Mouse (Mus musculus): Measurements from ENCODE around the gene Osbpl6. TPM values are rescaled to one million over a fixed set of nuclear protein-coding genes. Genes with fewer than 3 reads are reported as not detected.
"Not testable (repeated sequence)": the region's sequence is repeated elsewhere in the genome, so short reads cannot be mapped to it uniquely, and the experiment has no call there.

The Osbpl6 gene
- polyA plus RNA-seq, 1 experiment from 2014 or later, result 22.1 TPM

DNA sequence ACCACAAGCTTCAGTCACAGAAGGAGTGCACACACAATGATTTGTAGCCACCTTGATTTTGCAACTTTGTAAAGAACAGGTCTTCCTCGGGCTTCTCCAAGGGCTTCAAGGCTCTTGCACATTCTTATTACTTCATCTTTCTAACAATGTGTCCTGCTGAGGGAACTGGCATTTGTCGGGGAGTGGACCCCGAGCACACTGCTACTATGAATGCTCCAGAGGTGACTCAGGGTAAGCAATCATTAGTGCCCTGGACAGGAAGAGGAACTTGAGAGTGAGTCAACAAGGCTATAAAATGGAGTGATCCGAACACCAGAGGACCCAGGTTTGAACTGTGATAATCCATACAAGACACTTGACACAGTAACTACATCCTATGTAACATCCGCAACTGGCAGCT lies 213.9 kb downstream of the Osbpl6 start:
- Histone ChIP-seq H3K4me1 (ENCODE audit: control insufficient read depth, insufficient read depth, low read length) (no peaks in the 10 kb centered on the region), H3K9me3 (ENCODE audit: control insufficient read depth, low read length) (no peaks in the 10 kb centered on the region), H3K9ac (replicated peaks; ENCODE audit: low read length) (no peak overlapping the region), H3K36me3 (ENCODE audit: control insufficient read depth, insufficient read depth, low read length) (peaks cover 18% of the 10 kb centered on the region; the same call in 1 of the 2 replicates), H3K4me2 (ENCODE audit: low read length) (no peak overlapping the region), H3K27ac (replicated peaks; ENCODE audit: low read depth, low read length) (no peak overlapping the region), H3K4me3 (replicated peaks; ENCODE audit: low read depth, low read length) (no peak overlapping the region), H3K27me3 (ENCODE audit: control insufficient read depth, insufficient read depth, low read length) (no peaks in the 10 kb centered on the region)
- WGBS, result 92% methylated on average over 5 of the region's 5 CpGs
- ATAC-seq (ENCODE audit: low FRiP score, low TSS enrichment), result no peak
- no peak for DNase-seq

DNA sequence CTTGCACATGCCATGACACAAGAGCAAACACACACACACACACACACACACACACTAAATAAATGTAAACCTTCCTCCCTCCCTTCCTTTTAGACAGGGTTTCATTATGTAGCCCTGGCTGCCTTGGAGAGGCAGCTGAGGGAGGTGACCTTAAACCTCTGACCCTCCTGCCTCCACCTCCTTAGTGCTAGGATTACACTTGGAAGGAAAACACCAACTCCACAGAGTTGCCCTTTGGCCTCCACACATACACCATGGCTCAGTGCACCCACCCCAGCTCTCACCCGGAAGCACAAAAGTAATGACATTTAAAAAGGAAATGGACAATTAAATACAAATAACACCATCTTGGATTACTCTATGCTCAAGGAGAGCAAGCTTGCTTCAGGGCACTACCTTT lies 215.4 kb downstream of the Osbpl6 start:
- Histone ChIP-seq H3K4me1 (ENCODE audit: control insufficient read depth, insufficient read depth, low read length) (no peaks in the 10 kb centered on the region), H3K27me3 (ENCODE audit: control insufficient read depth, insufficient read depth, low read length) (no peaks in the 10 kb centered on the region), H3K9me3 (ENCODE audit: control insufficient read depth, low read length) (no peaks in the 10 kb centered on the region; the same call in 1 of the 2 replicates), H3K4me2 (ENCODE audit: low read length) (no peak overlapping the region), H3K4me3 (replicated peaks; ENCODE audit: low read depth, low read length) (no peak overlapping the region), H3K27ac (replicated peaks; ENCODE audit: low read depth, low read length) (no peak overlapping the region), H3K9ac (replicated peaks; ENCODE audit: low read length) (no peak overlapping the region), H3K36me3 (ENCODE audit: control insufficient read depth, insufficient read depth, low read length) (peaks cover 24% of the 10 kb centered on the region)
- ATAC-seq (ENCODE audit: low FRiP score, low TSS enrichment), result no peak
- WGBS, result 91% methylated on average over 1 of the region's 1 CpGs
- DNase-seq, result no peak

DNA sequence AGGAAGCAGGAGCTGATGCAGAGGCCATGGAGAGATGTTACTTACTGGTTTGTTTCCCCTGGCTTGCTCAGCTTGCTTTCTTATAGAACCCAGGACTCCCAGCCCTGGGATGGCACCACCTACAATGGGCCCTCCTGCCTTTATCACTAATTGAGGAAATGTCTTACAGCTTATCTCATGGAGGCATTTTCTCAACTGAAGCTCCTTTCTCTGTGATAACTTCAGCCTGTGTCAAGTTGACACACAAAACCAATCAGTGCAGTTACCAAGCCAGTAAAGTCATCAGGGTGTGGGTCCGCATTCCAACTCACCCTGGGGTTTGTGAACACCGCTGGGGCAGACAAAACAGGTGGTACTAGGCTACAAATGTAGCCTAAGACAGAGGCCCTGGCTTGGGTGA lies 216.0 kb downstream of the Osbpl6 start:
- not testable (repeated sequence) for H3K4me2 ChIP-seq (ENCODE audit: low read length); H3K4me1 ChIP-seq (ENCODE audit: control insufficient read depth, insufficient read depth, low read length); DNase-seq; ATAC-seq (ENCODE audit: low FRiP score, low TSS enrichment); H3K9ac ChIP-seq (replicated peaks; ENCODE audit: low read length); H3K4me3 ChIP-seq (replicated peaks; ENCODE audit: low read depth, low read length); H3K27ac ChIP-seq (replicated peaks; ENCODE audit: low read depth, low read length); H3K27me3 ChIP-seq (ENCODE audit: control insufficient read depth, insufficient read depth, low read length); H3K9me3 ChIP-seq (ENCODE audit: control insufficient read depth, low read length)
- 90% methylated on average over 2 of the region's 2 CpGs for WGBS
- H3K36me3 ChIP-seq (ENCODE audit: control insufficient read depth, insufficient read depth, low read length), result peaks cover 30% of the 10 kb centered on the region

DNA sequence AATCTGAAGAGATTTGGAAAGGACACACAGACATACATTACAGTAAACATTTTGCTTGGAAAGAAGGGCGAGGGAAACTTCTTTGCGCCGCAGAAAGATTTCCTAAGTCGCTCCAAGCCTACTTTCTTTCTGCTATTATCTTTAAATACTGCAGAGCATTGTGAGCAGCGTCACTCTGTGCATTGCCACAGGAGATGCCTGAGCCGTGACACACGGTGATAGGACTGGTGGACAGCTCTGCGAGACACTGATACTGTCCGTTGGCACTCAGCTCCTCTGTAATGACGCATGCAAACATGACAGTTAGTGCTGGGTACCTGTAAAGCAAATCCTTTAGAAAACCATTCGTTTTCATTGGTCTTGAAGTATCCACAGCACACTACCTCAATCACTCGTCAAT lies 224.0 kb downstream of the Osbpl6 start:
- Histone ChIP-seq H3K9ac (replicated peaks; ENCODE audit: low read length) (no peak overlapping the region), H3K27me3 (ENCODE audit: control insufficient read depth, insufficient read depth, low read length) (no peaks in the 10 kb centered on the region), H3K4me2 (ENCODE audit: low read length) (no peak overlapping the region), H3K36me3 (ENCODE audit: control insufficient read depth, insufficient read depth, low read length) (peaks cover 79% of the 10 kb centered on the region), H3K4me3 (replicated peaks; ENCODE audit: low read depth, low read length) (no peak overlapping the region), H3K27ac (replicated peaks; ENCODE audit: low read depth, low read length) (no peak overlapping the region), H3K4me1 (ENCODE audit: control insufficient read depth, insufficient read depth, low read length) (no peaks in the 10 kb centered on the region), H3K9me3 (ENCODE audit: control insufficient read depth, low read length) (no peaks in the 10 kb centered on the region; the same call in 1 of the 2 replicates)
- no peak for ATAC-seq (ENCODE audit: low FRiP score, low TSS enrichment)
- WGBS, result 96% methylated on average over 12 of the region's 12 CpGs
- no peak for DNase-seq

DNA sequence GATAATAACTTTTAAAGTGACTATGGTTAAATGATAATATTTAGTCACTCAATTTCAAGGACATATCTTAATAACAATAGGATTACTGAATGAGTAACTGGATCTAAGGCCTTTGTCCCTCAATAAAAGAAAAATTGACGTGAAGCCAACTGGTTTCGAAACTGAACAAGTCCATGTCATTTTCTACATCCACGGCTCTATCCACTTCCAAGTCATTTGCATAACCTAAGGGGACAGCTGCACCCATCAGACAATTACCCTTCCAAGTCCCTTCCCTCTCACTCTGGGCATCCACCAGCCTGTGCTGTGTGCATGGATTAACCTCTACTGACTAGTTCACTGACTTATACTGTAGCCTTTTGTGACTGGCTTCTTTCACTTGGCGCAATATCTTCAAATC lies 225.3 kb downstream of the Osbpl6 start:
- Histone ChIP-seq H3K27me3 (ENCODE audit: control insufficient read depth, insufficient read depth, low read length) (no peaks in the 10 kb centered on the region), H3K27ac (replicated peaks; ENCODE audit: low read depth, low read length) (no peak overlapping the region), H3K9ac (replicated peaks; ENCODE audit: low read length) (no peak overlapping the region), H3K9me3 (ENCODE audit: control insufficient read depth, low read length) (no peaks in the 10 kb centered on the region; the same call in 1 of the 2 replicates), H3K36me3 (ENCODE audit: control insufficient read depth, insufficient read depth, low read length) (peaks cover 87% of the 10 kb centered on the region), H3K4me1 (ENCODE audit: control insufficient read depth, insufficient read depth, low read length) (no peaks in the 10 kb centered on the region), H3K4me3 (replicated peaks; ENCODE audit: low read depth, low read length) (no peak overlapping the region), H3K4me2 (ENCODE audit: low read length) (no peak overlapping the region)
- WGBS, result 54% methylated on average over 4 of the region's 4 CpGs
- no peak for DNase-seq
- no peak for ATAC-seq (ENCODE audit: low FRiP score, low TSS enrichment)

DNA sequence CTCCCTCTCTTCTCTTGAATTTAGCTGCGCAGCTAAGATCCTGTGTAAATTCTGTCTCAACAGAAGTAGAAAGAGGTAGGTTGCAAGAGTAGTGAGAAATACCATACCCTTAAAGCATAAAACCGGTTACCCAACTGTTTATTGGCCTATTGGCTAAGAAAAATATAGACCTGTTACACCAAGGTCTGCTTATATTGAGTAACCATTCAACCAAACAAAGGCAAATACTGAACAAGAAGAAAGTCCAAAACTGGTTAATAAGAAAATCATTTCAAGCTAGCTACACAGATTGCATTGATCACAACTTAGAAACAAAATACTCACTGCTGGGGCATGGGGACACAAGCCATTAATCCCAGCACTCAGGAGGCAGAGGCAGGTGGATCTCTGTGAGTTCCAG lies 233.3 kb downstream of the Osbpl6 start:
- no peak overlapping the region for H3K9ac ChIP-seq (replicated peaks; ENCODE audit: low read length)
- no peak overlapping the region for H3K4me3 ChIP-seq (replicated peaks; ENCODE audit: low read depth, low read length)
- no peak overlapping the region for H3K27ac ChIP-seq (replicated peaks; ENCODE audit: low read depth, low read length)
- H3K4me2 ChIP-seq (ENCODE audit: low read length), result no peak overlapping the region
- H3K36me3 ChIP-seq (ENCODE audit: control insufficient read depth, insufficient read depth, low read length), result peaks cover 73% of the 10 kb centered on the region
- no peaks in the 10 kb centered on the region for H3K27me3 ChIP-seq (ENCODE audit: control insufficient read depth, insufficient read depth, low read length)
- DNase-seq (no peak), ATAC-seq (ENCODE audit: low FRiP score, low TSS enrichment) (no peak)
- WGBS, result 97% methylated on average over 2 of the region's 2 CpGs
- no peaks in the 10 kb centered on the region for H3K4me1 ChIP-seq (ENCODE audit: control insufficient read depth, insufficient read depth, low read length)
- no peaks in the 10 kb centered on the region for H3K9me3 ChIP-seq (ENCODE audit: control insufficient read depth, low read length)

DNA sequence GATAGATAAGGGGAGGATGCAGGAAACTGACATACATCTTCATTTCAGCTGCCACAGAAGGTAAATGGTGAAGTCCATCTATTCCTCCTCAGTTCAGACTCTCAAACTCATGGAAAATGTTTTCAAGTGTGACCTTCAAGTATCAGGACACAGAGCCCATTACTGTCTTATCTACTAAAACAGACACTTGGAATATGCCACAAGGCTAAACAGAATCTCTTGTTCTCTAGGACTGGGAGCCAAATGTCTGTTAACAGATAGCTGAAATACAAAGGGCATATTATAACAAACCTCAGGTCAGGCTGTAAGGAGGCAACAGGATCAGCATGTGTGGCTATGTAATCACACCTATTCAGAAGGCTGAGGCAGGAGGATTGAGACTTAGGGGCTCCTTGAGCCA lies 237.5 kb downstream of the Osbpl6 start:
- ATAC-seq (ENCODE audit: low FRiP score, low TSS enrichment), result no peak

DNA sequence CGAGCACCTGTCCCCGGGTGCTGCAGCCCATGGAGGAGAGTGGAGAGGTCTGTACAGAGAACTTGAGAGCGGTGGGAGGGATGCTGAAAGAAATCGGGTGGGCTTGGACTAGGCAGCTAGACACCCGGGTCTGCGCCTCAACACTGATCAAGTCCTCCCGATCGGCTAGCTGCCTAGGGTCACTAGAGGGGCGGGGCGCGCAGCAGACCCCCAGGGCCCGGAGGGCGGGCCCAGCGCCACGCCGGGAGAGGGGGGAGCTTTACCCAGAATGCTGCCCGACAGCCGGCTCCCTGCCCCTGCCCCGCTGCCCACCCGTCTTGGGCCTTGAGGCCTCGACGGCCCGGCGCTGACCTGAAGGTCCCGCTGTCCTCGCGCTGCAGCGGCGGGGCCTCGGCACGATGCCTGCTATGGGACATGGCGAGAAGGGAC lies 241.1 kb downstream of the Osbpl6 start:
- peak overlapping the region; percentile 86 for H3K9ac ChIP-seq (replicated peaks; ENCODE audit: low read length)
- DNase-seq (peak; percentile 77), ATAC-seq (ENCODE audit: low FRiP score, low TSS enrichment) (peak; percentile 70)
- H3K4me2 ChIP-seq (ENCODE audit: low read length), result peak overlapping the region; percentile 69
- under 1% methylated on average over 31 of the region's 32 CpGs for WGBS
- peak overlapping the region; percentile 91 for H3K27ac ChIP-seq (replicated peaks; ENCODE audit: low read depth, low read length)
- no peaks in the 10 kb centered on the region for H3K9me3 ChIP-seq (ENCODE audit: control insufficient read depth, low read length)
- no peaks in the 10 kb centered on the region for H3K27me3 ChIP-seq (ENCODE audit: control insufficient read depth, insufficient read depth, low read length)
- H3K36me3 ChIP-seq (ENCODE audit: control insufficient read depth, insufficient read depth, low read length), result peaks cover 5% of the 10 kb centered on the region
- H3K4me1 ChIP-seq (ENCODE audit: control insufficient read depth, insufficient read depth, low read length), result peaks cover 6% of the 10 kb centered on the region
- peak overlapping the region; percentile 70 for H3K4me3 ChIP-seq (replicated peaks; ENCODE audit: low read depth, low read length)

More for the DNA sequence above, 237.5 kb downstream of the Osbpl6 start:
- Histone ChIP-seq H3K4me3 (replicated peaks; ENCODE audit: low read depth, low read length) (no peak overlapping the region), H3K27ac (replicated peaks; ENCODE audit: low read depth, low read length) (no peak overlapping the region), H3K4me1 (ENCODE audit: control insufficient read depth, insufficient read depth, low read length) (peaks cover 6% of the 10 kb centered on the region), H3K36me3 (ENCODE audit: control insufficient read depth, insufficient read depth, low read length) (peaks cover 37% of the 10 kb centered on the region), H3K27me3 (ENCODE audit: control insufficient read depth, insufficient read depth, low read length) (no peaks in the 10 kb centered on the region), H3K9me3 (ENCODE audit: control insufficient read depth, low read length) (no peaks in the 10 kb centered on the region), H3K9ac (replicated peaks; ENCODE audit: low read length) (no peak overlapping the region), H3K4me2 (ENCODE audit: low read length) (no peak overlapping the region)
- no peak for DNase-seq

DNA sequence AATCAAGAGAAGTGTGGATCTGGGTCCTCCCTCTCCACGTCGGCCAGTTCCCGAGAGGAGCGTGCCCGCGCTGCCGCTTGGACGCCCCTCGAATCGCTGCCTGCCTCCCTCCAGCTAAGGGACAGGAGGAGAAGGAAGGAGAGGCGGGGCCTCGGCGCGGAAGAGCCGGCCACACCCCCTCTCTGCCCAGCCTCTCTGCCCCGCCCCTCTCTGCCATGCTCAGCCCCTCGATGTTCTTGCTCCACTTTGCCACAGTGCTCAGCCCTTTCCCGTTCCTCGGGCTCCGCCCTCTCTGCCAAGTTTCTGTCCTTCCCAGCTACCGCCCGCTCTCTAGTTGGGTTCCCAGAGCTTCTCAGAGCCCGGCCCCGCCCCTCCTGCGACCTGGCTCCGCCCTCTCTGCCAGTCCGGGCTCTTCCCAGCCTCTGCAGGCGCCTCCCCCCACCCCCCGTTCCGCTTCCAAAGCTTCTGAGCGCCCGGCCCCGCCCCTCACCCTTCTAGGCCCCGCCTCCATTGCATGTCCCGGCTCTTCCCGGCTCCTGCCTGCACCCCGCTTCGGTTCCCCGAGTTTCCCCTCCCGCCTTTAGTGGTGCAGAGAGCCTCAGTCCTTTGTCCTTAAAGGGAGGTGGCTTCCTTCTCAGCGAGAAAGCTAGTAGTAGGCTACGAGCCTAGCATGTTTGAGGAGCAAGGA lies 241.7 kb downstream of the Osbpl6 start, which contains the start of the genes Prkra and Pjvk:
Gene Prkra (minus strand): TSS at position 133 of the 688 bp plus-strand sequence.
Gene Pjvk (plus strand): TSS at position 594 of the 688 bp plus-strand sequence.
- H3K4me1 ChIP-seq (ENCODE audit: control insufficient read depth, insufficient read depth, low read length), result peaks cover 6% of the 10 kb centered on the region
- H3K27ac ChIP-seq (replicated peaks; ENCODE audit: low read depth, low read length), result peak within 1 kb of the TSS; percentile 91
- peak within 1 kb of the TSS; percentile 70 for H3K4me3 ChIP-seq (replicated peaks; ENCODE audit: low read depth, low read length)
- H3K4me2 ChIP-seq (ENCODE audit: low read length), result peak within 1 kb of the TSS; percentile 69
- peak; percentile 99 for DNase-seq
- H3K9ac ChIP-seq (replicated peaks; ENCODE audit: low read length), result peak within 1 kb of the TSS; percentile 86
- under 1% methylated on average over 41 of the region's 42 CpGs for WGBS
- peaks cover under 1% of the 10 kb centered on the region; the same call in 1 of the 2 replicates for H3K36me3 ChIP-seq (ENCODE audit: control insufficient read depth, insufficient read depth, low read length)
- no peaks in the 10 kb centered on the region for H3K27me3 ChIP-seq (ENCODE audit: control insufficient read depth, insufficient read depth, low read length)
- no peaks in the 10 kb centered on the region for H3K9me3 ChIP-seq (ENCODE audit: control insufficient read depth, low read length)
- ATAC-seq (ENCODE audit: low FRiP score, low TSS enrichment), result peak; percentile 98
